Mouse (Mus musculus) embryonic facial prominence, embryonic 14.5 days (tissue): ENCODE measurements around the gene Ormdl2. TPM values are rescaled to one million over a fixed set of nuclear protein-coding genes. Genes with fewer than 3 reads are reported as not detected.
A peak's percentile ranks its signal among the peaks of the same experiment; 100 is the strongest.

Experiments
- ATAC-seq: fragments of 200-750 bp; cut with Nextera tagmentation; 2 replicates; pipeline ENCODE4 v1.8.0; 2017; ENCODE audit warnings: low read depth, moderate number of reproducible peaks, moderate TSS enrichment
- DNase-seq: peaks from one replicate; pipeline ENCODE4 v3.0.0-alpha.2; 2015; ENCODE audit warnings: low spot score
- H3K27ac ChIP-seq: fragments of 300-500 bp; sonication (generic); replicated peaks from 2 replicates; pipeline ENCODE4 v1.5.1; 2014; ENCODE audit warnings: low read depth, mild to moderate bottlenecking, low read length, moderate library complexity
- H3K27me3 ChIP-seq: fragments of 300-500 bp; sonication (generic); replicated peaks from 2 replicates; pipeline ENCODE4 v1.6.1; 2014; ENCODE audit warnings: low read length; ENCODE audit not compliant: control insufficient read depth, insufficient read depth
- H3K36me3 ChIP-seq: fragments of 300-500 bp; sonication (generic); 2 replicates; pipeline ENCODE4 v1.6.1; 2014; ENCODE audit warnings: low read length, mixed read lengths; ENCODE audit not compliant: control insufficient read depth, insufficient read depth
- H3K4me1 ChIP-seq: fragments of 300-500 bp; sonication (generic); 2 replicates; pipeline ENCODE4 v1.6.1; 2014; ENCODE audit warnings: antibody characterized with exemption, low read length; ENCODE audit not compliant: control insufficient read depth, insufficient read depth
- H3K4me2 ChIP-seq: fragments of 300-500 bp; sonication (generic); 2 replicates; pipeline ENCODE4 v1.6.1; 2014; ENCODE audit warnings: low read depth, mild to moderate bottlenecking, low read length, moderate library complexity, mixed read lengths
- H3K4me3 ChIP-seq: fragments of 300-500 bp; sonication (generic); 2 replicates; pipeline ENCODE4 v1.5.1; 2014; ENCODE audit warnings: low read depth, mild to moderate bottlenecking, low read length
- H3K9ac ChIP-seq: fragments of 300-500 bp; sonication (generic); 2 replicates; pipeline ENCODE4 v1.6.1; 2014; ENCODE audit warnings: low read depth, mild to moderate bottlenecking, low read length, moderate library complexity, mixed read lengths
- H3K9me3 ChIP-seq: fragments of 300-500 bp; sonication (generic); 2 replicates; pipeline ENCODE4 v1.6.1; 2016; ENCODE audit warnings: low read length; ENCODE audit not compliant: control insufficient read depth
- WGBS: fragments of 180-500 bp; shearing (Covaris S2); extraction: QIAGEN DNeasy Blood & Tissue Kit; methylation state at CpG from one replicate; pipeline ENCODE4 v1.1.7; 2014; 5-methylcytosine and 5-hydroxymethylcytosine counted together
- polyA plus RNA-seq: library from polyadenylated mRNA; unstranded; fragments of >200 nt; fragmentation: Nextera tagmentation; extraction: Ambion mirVana; gene quantifications from 2 replicates; pipeline ENCODE4 v1.2.1, GENCODE M21; 2014

Gene Ormdl2
- polyA plus RNA-seq, 1 experiment from 2014 or later: 49.0 TPM

DNA sequence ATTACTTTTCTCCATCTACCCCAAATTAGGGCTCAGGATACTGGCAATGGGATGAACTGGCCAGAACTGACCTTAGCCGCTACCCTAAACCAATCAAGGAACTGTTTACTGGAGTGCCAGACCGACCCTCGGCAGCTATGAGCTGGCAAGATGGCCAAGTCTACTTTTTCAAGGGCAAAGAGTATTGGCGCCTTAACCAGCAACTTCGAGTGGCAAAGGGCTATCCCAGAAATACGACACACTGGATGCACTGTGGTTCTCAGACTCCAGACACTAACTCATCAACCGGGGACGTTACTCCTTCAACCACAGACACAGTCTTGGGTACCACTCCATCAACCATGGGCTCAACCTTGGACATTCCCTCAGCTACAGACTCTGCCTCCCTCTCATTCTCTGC, 22.8 kb downstream of the Ormdl2 start:
- no peak overlapping the region for H3K9ac ChIP-seq
- no peaks in the 10 kb centered on the region for H3K9me3 ChIP-seq
- DNase-seq (no peak), ATAC-seq (no peak)
- 92% methylated on average over 8 of the region's 8 CpGs for whole genome bisulfite sequencing
- H3K27me3 ChIP-seq: no peaks in the 10 kb centered on the region
- H3K36me3 ChIP-seq: peaks cover 40% of the 10 kb centered on the region
- H3K27ac ChIP-seq: no peak overlapping the region
- no peak overlapping the region for H3K4me3 ChIP-seq
- H3K4me1 ChIP-seq: peaks cover 9% of the 10 kb centered on the region; the same call in 1 of the 2 replicates
- no peak overlapping the region for H3K4me2 ChIP-seq

DNA sequence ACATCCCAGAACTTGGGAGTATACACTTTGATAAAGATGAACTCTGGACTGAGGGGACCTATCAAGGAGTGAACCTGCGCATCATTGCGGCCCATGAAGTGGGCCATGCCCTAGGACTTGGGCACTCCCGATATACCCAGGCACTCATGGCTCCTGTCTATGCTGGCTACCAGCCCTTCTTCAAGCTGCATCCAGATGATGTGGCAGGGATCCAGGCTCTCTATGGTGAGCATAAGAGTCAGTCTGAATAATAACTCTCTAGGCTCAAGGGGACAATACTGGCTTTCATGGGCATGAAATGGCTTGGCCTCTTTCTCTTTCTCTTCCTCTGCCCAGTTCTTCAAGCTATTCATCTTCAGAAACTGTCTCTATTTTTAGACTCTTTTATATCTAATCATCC, 25.9 kb downstream of the Ormdl2 start:
- Histone ChIP-seq H3K4me1 (no peaks in the 10 kb centered on the region), H3K27ac (no peak overlapping the region), H3K9ac (no peak overlapping the region), H3K4me2 (no peak overlapping the region), H3K4me3 (no peak overlapping the region), H3K36me3 (0 out of 2 replicates have a peak, but pooled peaks cover 27% of the 10 kb centered on the region), H3K27me3 (no peaks in the 10 kb centered on the region), H3K9me3 (no peaks in the 10 kb centered on the region)
- WGBS: 96% methylated on average over 3 of the region's 3 CpGs
- DNase-seq (no peak), ATAC-seq (no peak)

DNA sequence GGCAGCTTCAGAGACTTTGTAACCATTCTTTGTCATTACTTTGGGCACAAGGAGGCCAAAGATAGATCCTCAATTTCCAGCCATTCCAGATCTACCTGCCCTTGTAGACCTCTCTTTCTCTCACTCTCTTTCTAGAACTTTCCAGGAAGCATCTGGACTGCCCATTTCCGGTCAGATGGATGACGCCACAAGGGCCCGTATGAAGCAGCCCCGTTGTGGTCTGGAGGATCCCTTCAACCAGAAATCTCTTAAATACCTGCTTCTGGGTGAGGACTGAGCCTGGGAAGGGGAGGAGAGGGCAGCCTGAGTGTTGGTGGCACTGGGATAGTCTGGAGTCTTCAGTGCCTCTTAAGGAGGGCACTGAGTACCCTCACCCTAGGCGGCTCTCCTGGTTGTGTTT, 27.1 kb downstream of the Ormdl2 start:
- 80% methylated on average over 5 of the region's 5 CpGs for WGBS

DNA sequence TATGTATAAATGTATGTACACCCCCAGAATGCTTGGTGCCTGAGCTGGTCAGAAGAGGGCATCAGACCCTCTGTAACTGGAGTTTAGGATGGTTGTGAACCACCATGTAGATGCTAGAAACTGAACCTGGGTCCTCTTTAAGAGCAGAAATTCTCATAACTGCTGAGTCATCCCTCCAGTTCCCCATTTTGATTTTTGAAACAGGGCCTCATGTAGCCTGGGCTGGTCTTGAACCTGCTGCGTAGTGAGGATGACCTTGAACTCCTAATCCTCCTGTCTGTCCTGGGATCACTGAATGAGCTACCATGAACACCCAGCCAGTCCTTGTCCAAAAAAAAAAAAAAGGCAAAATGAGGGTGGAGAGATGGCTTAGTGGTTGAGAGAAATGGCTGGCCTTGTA, 28.2 kb downstream of the Ormdl2 start:
- H3K27ac ChIP-seq: no peak overlapping the region
- no peaks in the 10 kb centered on the region for H3K9me3 ChIP-seq
- no peak overlapping the region for H3K4me3 ChIP-seq
- H3K4me1 ChIP-seq: no peaks in the 10 kb centered on the region
- no peaks in the 10 kb centered on the region for H3K27me3 ChIP-seq
- 0 out of 2 replicates have a peak, but pooled peaks cover 8% of the 10 kb centered on the region for H3K36me3 ChIP-seq
- no peak for ATAC-seq
- no peak overlapping the region for H3K4me2 ChIP-seq
- 92% methylated on average over 1 of the region's 1 CpGs for WGBS
- DNase-seq: no peak
- H3K9ac ChIP-seq: no peak overlapping the region

More for the DNA sequence above, 27.1 kb downstream of the Ormdl2 start:
- H3K27me3 ChIP-seq: no peaks in the 10 kb centered on the region
- no peak for ATAC-seq
- no peak overlapping the region for H3K4me3 ChIP-seq
- no peak overlapping the region for H3K4me2 ChIP-seq
- H3K4me1 ChIP-seq: no peaks in the 10 kb centered on the region
- 0 out of 2 replicates have a peak, but pooled peaks cover 17% of the 10 kb centered on the region for H3K36me3 ChIP-seq
- H3K9me3 ChIP-seq: no peaks in the 10 kb centered on the region
- H3K27ac ChIP-seq: no peak overlapping the region
- H3K9ac ChIP-seq: no peak overlapping the region
- DNase-seq: no peak

DNA sequence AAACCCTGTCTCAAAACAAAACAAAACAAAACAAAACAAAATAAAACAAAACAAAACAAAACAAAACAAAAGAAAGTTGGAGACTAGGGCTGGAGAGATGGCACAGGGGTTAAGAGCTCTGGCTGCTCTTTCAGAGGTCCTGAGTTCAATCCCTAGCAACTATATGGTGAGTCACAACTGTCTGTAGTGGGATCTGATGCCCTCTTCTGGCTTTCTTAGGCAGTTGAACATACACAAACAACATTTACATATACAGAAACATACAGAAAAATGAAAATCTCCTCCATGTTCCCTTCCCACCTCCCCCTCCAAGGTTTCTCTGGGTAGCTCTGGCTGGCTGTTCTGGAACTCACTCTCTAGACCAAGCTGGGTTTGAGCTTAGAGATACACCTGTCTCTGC, 29.4 kb downstream of the Ormdl2 start:
- no peaks in the 10 kb centered on the region for H3K4me1 ChIP-seq
- H3K9ac ChIP-seq: no peak overlapping the region
- no peak overlapping the region for H3K4me3 ChIP-seq
- ATAC-seq: no peak
- H3K27ac ChIP-seq: no peak overlapping the region
- H3K36me3 ChIP-seq: no peaks in the 10 kb centered on the region
- DNase-seq: no peak
- H3K4me2 ChIP-seq: no peak overlapping the region
- H3K27me3 ChIP-seq: no peaks in the 10 kb centered on the region
- no peaks in the 10 kb centered on the region for H3K9me3 ChIP-seq

DNA sequence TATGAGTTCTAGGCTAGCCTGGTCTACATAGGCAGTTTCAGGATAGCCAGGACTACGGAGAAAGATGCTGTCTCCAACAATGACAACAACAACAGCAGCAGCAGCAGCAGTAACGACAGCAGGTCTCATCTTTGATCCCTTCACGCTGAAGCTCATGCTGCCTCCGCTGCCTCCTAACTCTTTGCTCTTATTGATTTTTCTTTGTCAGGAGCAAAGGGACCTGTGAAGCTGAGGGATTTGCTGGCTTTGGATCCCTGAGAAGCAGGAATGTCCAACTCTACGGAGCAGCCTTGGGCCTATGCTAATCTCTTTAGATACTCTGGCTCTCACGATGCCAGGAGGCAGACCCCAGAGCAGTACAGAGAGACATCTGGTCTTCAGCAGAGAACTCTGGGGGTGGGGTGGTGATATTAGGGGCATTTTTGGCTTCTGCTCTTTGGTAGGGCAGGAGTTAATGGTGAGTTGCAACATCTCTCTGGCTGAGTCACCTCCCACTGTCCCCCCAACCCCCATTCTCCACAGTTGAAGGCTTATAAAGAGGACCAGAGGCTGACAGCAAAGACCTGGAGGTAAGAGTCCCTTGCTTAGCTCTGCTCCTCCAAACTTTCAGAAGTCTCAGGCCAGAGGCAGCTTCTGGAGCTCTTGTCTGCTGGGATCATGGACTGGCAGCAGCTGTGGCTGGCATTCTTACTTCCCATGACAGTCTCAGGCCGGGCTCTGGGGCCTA, 30.9 kb downstream of the Ormdl2 start, which contains the start of gene Mmp19:
Gene Mmp19 (plus strand): TSS at position 513 of the 727 bp plus-strand sequence.
- DNase-seq (no peak), ATAC-seq (no peak)
- Histone ChIP-seq H3K9ac (no peak within 1 kb of the TSS), H3K4me1 (no peaks in the 10 kb centered on the region), H3K27ac (no peak within 1 kb of the TSS), H3K27me3 (no peaks in the 10 kb centered on the region), H3K36me3 (no peaks in the 10 kb centered on the region), H3K4me3 (no peak within 1 kb of the TSS), H3K9me3 (no peaks in the 10 kb centered on the region), H3K4me2 (no peak within 1 kb of the TSS)
- 65% methylated on average over 7 of the region's 7 CpGs for WGBS

DNA sequence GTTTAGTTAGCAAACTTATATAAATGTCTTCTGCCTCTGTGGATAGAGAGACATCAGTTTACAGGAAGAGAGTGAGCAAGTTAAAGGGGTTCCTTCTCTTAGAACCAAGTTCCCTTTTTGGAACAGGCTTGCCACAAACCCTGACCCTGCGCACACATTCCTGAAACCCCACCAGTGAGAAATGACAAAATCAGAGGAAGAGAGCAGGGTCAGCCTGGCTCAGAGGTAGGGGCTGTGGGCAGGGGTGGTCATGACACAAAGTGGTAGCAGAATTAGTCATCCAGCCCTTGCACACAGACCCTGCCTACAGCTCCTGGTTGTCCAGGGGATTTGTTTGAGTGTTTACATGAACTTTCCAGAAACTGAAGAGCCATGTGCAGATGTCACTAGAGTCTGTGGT, 41.2 kb downstream of the Ormdl2 start:
- WGBS: 86% methylated on average over 1 of the region's 1 CpGs
- no peak for DNase-seq
- Histone ChIP-seq H3K9ac (no peak overlapping the region), H3K27me3 (no peaks in the 10 kb centered on the region), H3K4me2 (no peak overlapping the region), H3K9me3 (peaks cover 13% of the 10 kb centered on the region), H3K4me3 (no peak overlapping the region), H3K27ac (no peak overlapping the region; the same call in 1 of the 2 replicates), H3K4me1 (peaks cover 8% of the 10 kb centered on the region; the same call in 1 of the 2 replicates), H3K36me3 (no peaks in the 10 kb centered on the region)
- ATAC-seq: no peak

DNA sequence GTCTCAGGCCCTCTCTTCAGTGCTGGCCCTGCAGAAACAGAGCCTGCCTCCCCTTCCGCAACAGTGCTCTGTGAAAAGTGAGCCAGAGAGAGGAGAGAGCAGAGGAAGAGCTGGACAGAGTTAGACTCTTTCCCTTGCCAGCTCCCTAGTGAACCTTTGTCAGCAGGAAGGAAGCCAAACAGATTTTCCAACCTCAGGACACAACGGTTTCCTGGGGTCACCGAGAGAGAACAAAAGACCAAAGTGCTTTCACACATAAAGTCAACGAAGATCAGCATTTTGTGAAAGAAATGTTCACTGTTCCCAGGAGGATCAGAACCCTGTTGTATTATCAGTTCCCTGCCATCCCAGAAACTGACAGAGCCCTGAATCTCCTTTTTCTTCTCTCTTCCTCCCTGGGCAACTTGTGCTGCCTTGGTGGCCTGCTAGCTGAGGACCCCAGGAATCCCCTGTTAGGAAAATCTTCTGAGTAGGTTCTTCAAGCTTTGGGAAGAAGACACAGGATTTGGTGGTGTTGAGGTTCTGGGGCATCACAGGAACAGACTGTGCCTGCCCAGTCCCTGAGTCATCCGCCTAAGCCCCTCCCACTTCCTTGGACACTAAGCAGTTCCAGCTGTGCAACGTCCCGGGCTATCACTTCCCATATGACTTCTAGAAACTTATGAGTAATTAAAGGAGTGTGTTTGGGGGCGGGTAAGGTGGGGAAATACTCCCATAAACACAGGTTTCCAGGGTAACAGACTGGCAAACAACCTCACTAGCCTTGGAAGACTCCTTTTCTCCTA, 42.2 kb downstream of the Ormdl2 start:
- 0 out of 2 replicates have a peak overlapping the region, but pooled peaks have one; percentile 28 for H3K9ac ChIP-seq
- 11% methylated on average over 8 of the region's 8 CpGs for WGBS
- no peak overlapping the region for H3K4me3 ChIP-seq
- peak; percentile 89 for DNase-seq
- no peaks in the 10 kb centered on the region for H3K36me3 ChIP-seq
- peaks cover 8% of the 10 kb centered on the region; the same call in 1 of the 2 replicates for H3K4me1 ChIP-seq
- 0 out of 2 replicates have a peak overlapping the region, but pooled peaks have one; percentile 4 for H3K4me2 ChIP-seq
- H3K27ac ChIP-seq: peak overlapping the region; percentile 84
- peaks cover 8% of the 10 kb centered on the region for H3K9me3 ChIP-seq
- no peaks in the 10 kb centered on the region for H3K27me3 ChIP-seq
- ATAC-seq: peak; percentile 94
